19 mouse cellular contexts compared by ENCODE assay signal in the genomic region with DNA sequence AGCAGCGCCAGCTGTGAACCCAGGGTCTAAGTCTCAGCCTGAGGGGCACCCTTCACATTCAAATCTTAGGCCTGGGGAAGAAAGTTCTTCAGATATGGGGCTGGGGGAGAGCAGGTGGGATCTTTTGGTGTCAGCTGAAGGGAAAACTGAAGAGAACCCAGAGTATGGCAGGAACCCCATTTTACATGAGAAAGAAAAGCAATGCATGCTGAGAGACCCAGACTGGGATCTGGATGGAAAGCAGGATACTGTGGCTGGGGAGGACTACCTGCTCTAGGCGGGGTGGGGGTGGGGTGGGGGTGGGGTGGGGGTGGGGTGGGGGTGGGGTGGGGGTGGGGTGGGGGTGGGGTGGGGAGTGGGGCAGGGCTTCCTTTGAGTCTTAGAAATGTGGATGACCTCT.
"Had no signal": no experiment of that assay in that cellular context is flagged by ENCODE, and none has a peak within 500 bp of the region (broad histone marks: within the 10 kb centered on the region; RNA-seq: fewer than 3 reads in every experiment).

No protein-coding gene starts in this region.

- H3K27ac ChIP-seq: kidney, embryonic 15.5 days; left cerebral cortex, adult 2 months; liver, embryonic 13.5 days; neural tube, embryonic 12.5 days; neural tube, embryonic 15.5 days; stomach, postnatal 0 days had no signal

- DNase-seq: kidney, postnatal 10 days; kidney, postnatal 36 days; layer of hippocampus, postnatal 36 days; liver, embryonic 13.5 days; lung, adult 2 months; lung, postnatal 14 days; lung, postnatal 4 days; midbrain, embryonic 14.5 days; right cerebral cortex, adult 18-20 months; right cerebral cortex, postnatal 14 days; right cerebral cortex, postnatal 4 days; thymus, adult 2 months; thymus, postnatal 14 days had no signal

- H3K4me1 ChIP-seq: kidney, embryonic 15.5 days; liver, embryonic 13.5 days; neural tube, embryonic 12.5 days; neural tube, embryonic 15.5 days had no signal

- H3K9ac ChIP-seq: kidney, embryonic 15.5 days; liver, embryonic 13.5 days; neural tube, embryonic 12.5 days; neural tube, embryonic 15.5 days had no signal

- H3K4me2 ChIP-seq: kidney, embryonic 15.5 days; liver, embryonic 13.5 days; midbrain, embryonic 11.5 days; neural tube, embryonic 12.5 days; neural tube, embryonic 15.5 days had no signal

- H3K27me3 ChIP-seq: kidney, embryonic 15.5 days; liver, embryonic 13.5 days; neural tube, embryonic 12.5 days; neural tube, embryonic 15.5 days had no signal

- H3K36me3 ChIP-seq: kidney, embryonic 15.5 days; liver, embryonic 13.5 days; neural tube, embryonic 12.5 days; neural tube, embryonic 15.5 days had no signal

- H3K9me3 ChIP-seq: kidney, embryonic 15.5 days; liver, embryonic 13.5 days; neural tube, embryonic 12.5 days; neural tube, embryonic 15.5 days had no signal

- H3K4me3 ChIP-seq: kidney, embryonic 15.5 days; left cerebral cortex, adult 2 months; liver, embryonic 13.5 days; neural tube, embryonic 12.5 days; neural tube, embryonic 15.5 days had no signal
